In the genomic region with DNA sequence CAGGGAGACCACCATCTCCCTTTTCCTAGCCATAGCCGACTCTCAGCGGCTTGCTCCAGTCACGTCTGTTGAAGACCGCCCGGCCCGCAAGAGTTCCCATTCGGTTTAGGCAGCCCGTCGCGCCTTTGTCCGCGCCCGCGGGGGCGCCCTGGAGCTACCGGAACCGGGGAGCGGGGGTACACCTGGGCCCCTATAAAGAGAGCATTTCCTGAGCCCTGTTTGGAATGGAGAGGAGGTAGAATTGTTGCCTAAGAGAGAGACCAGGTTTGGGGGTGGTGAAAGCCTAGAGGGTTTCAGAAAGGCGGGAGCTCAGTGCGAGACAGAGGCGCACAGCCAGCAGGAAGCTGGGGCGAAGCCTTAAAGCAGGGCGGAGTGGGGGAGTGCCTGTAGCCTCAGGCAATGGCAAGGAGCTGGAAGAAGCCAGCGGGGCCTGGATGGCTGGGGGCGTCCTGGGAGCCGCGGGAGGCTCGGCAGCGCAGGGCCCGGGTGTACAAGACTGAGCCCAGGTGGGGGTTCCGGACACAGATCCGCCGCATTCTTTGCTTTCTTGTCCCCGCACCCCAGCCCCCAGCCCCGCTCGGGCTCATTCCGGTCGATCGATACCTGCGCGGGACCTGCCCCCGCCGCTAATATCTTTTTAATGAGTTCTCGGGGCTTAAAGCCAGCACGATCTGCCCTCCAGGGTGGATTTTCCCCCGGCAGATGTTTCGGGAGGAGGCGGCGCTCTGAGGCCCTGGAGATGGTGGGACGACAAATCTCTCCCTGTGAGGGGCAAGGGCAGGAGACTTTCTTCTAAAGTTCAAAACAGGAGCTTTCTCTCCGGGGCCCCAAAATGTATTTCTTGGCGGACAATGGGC, we compare ENCODE assay signal across 10 mouse cellular contexts. TPM values are rescaled to one million over a fixed set of nuclear protein-coding genes. Genes with fewer than 3 reads are reported as not detected.
DNase-seq lines count a peak whose midpoint lies in the region; ATAC-seq and TF ChIP-seq lines count a peak whose summit lies in the region.
"Had no signal": no experiment of that assay in that cellular context is flagged by ENCODE, and none has a peak within 500 bp of the region (broad histone marks: within the 10 kb centered on the region; RNA-seq: fewer than 3 reads in every experiment).

No protein-coding gene starts in this region.

- no peak overlapping the region for H3K9ac ChIP-seq in kidney, postnatal 0 days (ENCODE audit: low read depth, low read length)
- peak overlapping the region; percentile 40 for H3K9ac ChIP-seq in embryonic facial prominence, embryonic 13.5 days

- intact Hi-C loops in left cerebral cortex, postnatal 14 days (cut with DNase I) = no loop called here

- no peaks in the 10 kb centered on the region for H3K9me3 ChIP-seq in kidney, postnatal 0 days (replicated peaks; ENCODE audit: low read length)
- H3K9me3 ChIP-seq in embryonic facial prominence, embryonic 13.5 days = no peaks in the 10 kb centered on the region
- no peaks in the 10 kb centered on the region for H3K9me3 ChIP-seq in limb, embryonic 10.5 days (replicated peaks)

- H3K4me3 ChIP-seq in kidney, postnatal 0 days (replicated peaks; ENCODE audit: low read depth, low read length) = peak overlapping the region; percentile 23; the same call in 1 of the 2 replicates
- peak overlapping the region; percentile 33 for H3K4me3 ChIP-seq in embryonic facial prominence, embryonic 13.5 days
- peak overlapping the region; percentile 35 for H3K4me3 ChIP-seq in limb, embryonic 10.5 days
- H3K4me3 ChIP-seq in layer of hippocampus, adult 2 months = no peak overlapping the region
- H3K4me3 ChIP-seq: myocyte had no signal

- no peak for TF ChIP-seq CTCF in kidney, postnatal 0 days (IDR thresholded peaks at IDR 0.05; ENCODE audit: low read depth)
- no peak for TF ChIP-seq CTCF in layer of hippocampus, adult 2 months (conservative IDR thresholded peaks at IDR 0.05)

- no peak for DNase-seq in kidney, postnatal 0 days (ENCODE audit: low spot score)
- no peak for DNase-seq in kidney, adult 9 months
- DNase-seq in limb, embryonic 10.5 days (ENCODE audit: low spot score) = peak; percentile 53
- peak; percentile 22 for DNase-seq in retina, postnatal 1 day
- no peak for DNase-seq in layer of hippocampus, adult 2 months (ENCODE audit: low spot score in 2 of 2)
- no peak for DNase-seq in cerebellum, postnatal 36 days
- DNase-seq in left cerebral cortex, postnatal 14 days (ENCODE audit: low spot score in 2 of 2) = no peak

- no peak overlapping the region for H3K27ac ChIP-seq in kidney, postnatal 0 days
- H3K27ac ChIP-seq in embryonic facial prominence, embryonic 13.5 days = no peak overlapping the region
- no peak overlapping the region for H3K27ac ChIP-seq in limb, embryonic 10.5 days
- H3K27ac ChIP-seq in layer of hippocampus, adult 2 months = no peak overlapping the region

- H3K4me1 ChIP-seq in kidney, postnatal 0 days (replicated peaks; ENCODE audit: insufficient read depth, low read length) = peaks cover 11% of the 10 kb centered on the region; the same call in 1 of the 2 replicates
- H3K4me1 ChIP-seq in embryonic facial prominence, embryonic 13.5 days = peaks cover 41% of the 10 kb centered on the region
- H3K4me1 ChIP-seq in limb, embryonic 10.5 days = peaks cover 47% of the 10 kb centered on the region

- 1% methylated on average over 50 of the region's 52 CpGs for WGBS in kidney, postnatal 0 days
- WGBS in embryonic facial prominence, embryonic 13.5 days = 1% methylated on average over 52 of the region's 52 CpGs
- under 1% methylated on average over 52 of the region's 52 CpGs for WGBS in limb, embryonic 10.5 days

- ATAC-seq in kidney, postnatal 0 days (replicated peaks; ENCODE audit: low FRiP score, low read depth) = no peak
- no peak for ATAC-seq in embryonic facial prominence, embryonic 13.5 days (ENCODE audit: insufficient number of reproducible peaks, insufficient read depth, low FRiP score, low TSS enrichment, low read depth)

- H3K27me3 ChIP-seq in kidney, postnatal 0 days (ENCODE audit: insufficient read depth, low read length) = peaks cover 77% of the 10 kb centered on the region
- H3K27me3 ChIP-seq in embryonic facial prominence, embryonic 13.5 days = peaks cover 100% of the 10 kb centered on the region
- peaks cover 100% of the 10 kb centered on the region for H3K27me3 ChIP-seq in limb, embryonic 10.5 days (ENCODE audit: low read depth, poor library complexity, severe bottlenecking)

- peak overlapping the region; percentile 34 for H3K4me2 ChIP-seq in kidney, postnatal 0 days (ENCODE audit: low read length)
- H3K4me2 ChIP-seq in embryonic facial prominence, embryonic 13.5 days = peak overlapping the region; percentile 53

- no peaks in the 10 kb centered on the region for H3K36me3 ChIP-seq in kidney, postnatal 0 days (ENCODE audit: insufficient read depth, low read length)
- no peaks in the 10 kb centered on the region for H3K36me3 ChIP-seq in embryonic facial prominence, embryonic 13.5 days
- H3K36me3 ChIP-seq in limb, embryonic 10.5 days = no peaks in the 10 kb centered on the region

RNA-seq across cellular contexts. Expression of gene Prdm12, which starts 4.3 kb away (rescaled TPM):
- polyA plus RNA-seq in kidney, postnatal 0 days (2015; fragmentation: Nextera tagmentation; extraction: Ambion mirVana) = not detected in 2 replicates
- polyA plus RNA-seq in embryonic facial prominence, embryonic 13.5 days (2015; fragmentation: Nextera tagmentation; extraction: Ambion mirVana) = 0.08 and 0.21 TPM in 2 replicates
- polyA plus RNA-seq in limb, embryonic 10.5 days (2016; fragmentation: Nextera tagmentation; extraction: Ambion mirVana) = 0.10 TPM in 1 of 2 replicates, not detected in the other
- total RNA-seq in layer of hippocampus, adult 2 months (2021) = under 1 TPM in 1 of 2 experiments, not detected in 1; 0.15 TPM
- total RNA-seq in left cerebral cortex, postnatal 14 days (2021) = under 1 TPM; 0.13 to 0.66 TPM
- polyA plus RNA-seq: large intestine, adult 2 months; myocyte had no signal

RNA-seq across cellular contexts. Expression of gene Exosc2, which starts 35.0 kb away (rescaled TPM):
- polyA plus RNA-seq in kidney, postnatal 0 days (2015; fragmentation: Nextera tagmentation; extraction: Ambion mirVana) = 35.9 and 41.8 TPM in 2 replicates
- polyA plus RNA-seq in embryonic facial prominence, embryonic 13.5 days (2015; fragmentation: Nextera tagmentation; extraction: Ambion mirVana) = 77.0 and 83.8 TPM in 2 replicates
- polyA plus RNA-seq in limb, embryonic 10.5 days (2016; fragmentation: Nextera tagmentation; extraction: Ambion mirVana) = 113 and 131 TPM in 2 replicates
- total RNA-seq in layer of hippocampus, adult 2 months (2021) = 10 to 100 TPM; 23.2 to 25.2 TPM
- 10 to 100 TPM; 21.4 to 24.5 TPM for total RNA-seq in left cerebral cortex, postnatal 14 days (2021)

RNA-seq across cellular contexts. Expression of gene Abl1, which starts 52.7 kb away (rescaled TPM):
- polyA plus RNA-seq in kidney, postnatal 0 days (2015; fragmentation: Nextera tagmentation; extraction: Ambion mirVana) = 24.1 and 26.5 TPM in 2 replicates
- 52.5 and 53.2 TPM in 2 replicates for polyA plus RNA-seq in embryonic facial prominence, embryonic 13.5 days (2015; fragmentation: Nextera tagmentation; extraction: Ambion mirVana)
- 65.0 and 70.5 TPM in 2 replicates for polyA plus RNA-seq in limb, embryonic 10.5 days (2016; fragmentation: Nextera tagmentation; extraction: Ambion mirVana)
- total RNA-seq in layer of hippocampus, adult 2 months (2021) = 10 to 100 TPM; 44.1 to 44.7 TPM
- total RNA-seq in left cerebral cortex, postnatal 14 days (2021) = 10 to 100 TPM; 37.4 to 39.6 TPM

Comparison
In these comparisons a context has a peak if more than half of its experiments do, and no peak if none do; other contexts are left out.
1. DNase-seq: peak in limb, embryonic 10.5 days (single experiment) and retina, postnatal 1 day (single experiment); none in kidney, postnatal 0 days (single experiment), kidney, adult 9 months (single experiment), layer of hippocampus, adult 2 months (0 of 2), cerebellum, postnatal 36 days (0 of 2) and left cerebral cortex, postnatal 14 days (0 of 2).